Mouse (Mus musculus): ENCODE results near the gene Brcc3. TPM values are rescaled to one million over a fixed set of nuclear protein-coding genes. Genes with fewer than 3 reads are reported as not detected.
"Not testable (repeated sequence)": the region's sequence is repeated elsewhere in the genome, so short reads cannot be mapped to it uniquely, and the experiment has no call there.

The Brcc3 gene
- total RNA-seq (2018; cell fraction: chromatin; rRNA removed) = 100 to 1,000 TPM in 4 of 26 experiments, 10 to 100 TPM in 22; 14.6 to 118 (median 60.3) TPM
- 10 to 100 TPM; 12.2 to 35.7 (median 20.9) TPM for total RNA-seq (2018; cell fraction: cytosol; rRNA removed)
- 10 to 100 TPM; 10.3 to 78.0 (median 32.3) TPM for total RNA-seq (2018; cell fraction: nucleus; rRNA removed)
- 19.2 to 51.9 TPM (median 20.4 TPM) in 3 replicates for polyA plus RNA-seq (2018)

GRCm38 (mm10) chrX:75415936-75416785, at the start of gene Brcc3, which contains the start of the genes Cmc4 and Mtcp1:
TSS of gene Brcc3 (plus strand) at chrX:75416628.
TSS of gene Cmc4 (minus strand) at chrX:75416584.
TSS of gene Mtcp1 (minus strand) at chrX:75416588.
- WGBS (ENCODE audit: missing documents) = 21% methylated on average over 46 of the region's 52 CpGs
- Histone ChIP-seq H3K36me3 (ENCODE audit: inconsistent target) (no peaks in the 10 kb centered on the region), H3K27ac (peak within 1 kb of the TSS; percentile 61), H3K79me2 (ENCODE audit: inconsistent target) (peaks cover 51% of the 10 kb centered on the region), H3K4me3 (ENCODE audit: inconsistent target) (peak within 1 kb of the TSS; percentile 65)

DNA sequence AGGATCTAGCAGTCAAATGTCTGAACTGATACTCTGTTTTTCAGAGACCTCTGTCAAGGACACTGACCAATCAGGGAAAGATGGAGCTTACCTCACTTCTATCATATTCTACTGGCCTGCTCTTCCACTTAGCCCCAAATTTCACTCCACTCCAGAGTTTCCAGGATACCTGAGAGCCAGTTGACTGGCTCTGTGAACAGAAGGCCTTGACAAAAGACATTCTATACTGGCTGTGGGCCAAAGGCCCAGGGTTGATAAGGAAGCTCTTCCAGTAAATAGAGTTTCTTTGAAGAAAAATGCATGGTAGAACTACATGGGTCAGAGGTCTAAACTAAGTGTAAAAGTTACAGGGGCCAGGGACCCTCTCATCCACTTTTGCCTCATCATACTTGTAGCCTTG, 46.2 kb upstream of the Brcc3 start:
- no peaks in the 10 kb centered on the region for H3K36me3 ChIP-seq (ENCODE audit: inconsistent target)
- H3K27ac ChIP-seq = no peak overlapping the region
- no peak overlapping the region for H3K4me3 ChIP-seq (ENCODE audit: inconsistent target)

DNA sequence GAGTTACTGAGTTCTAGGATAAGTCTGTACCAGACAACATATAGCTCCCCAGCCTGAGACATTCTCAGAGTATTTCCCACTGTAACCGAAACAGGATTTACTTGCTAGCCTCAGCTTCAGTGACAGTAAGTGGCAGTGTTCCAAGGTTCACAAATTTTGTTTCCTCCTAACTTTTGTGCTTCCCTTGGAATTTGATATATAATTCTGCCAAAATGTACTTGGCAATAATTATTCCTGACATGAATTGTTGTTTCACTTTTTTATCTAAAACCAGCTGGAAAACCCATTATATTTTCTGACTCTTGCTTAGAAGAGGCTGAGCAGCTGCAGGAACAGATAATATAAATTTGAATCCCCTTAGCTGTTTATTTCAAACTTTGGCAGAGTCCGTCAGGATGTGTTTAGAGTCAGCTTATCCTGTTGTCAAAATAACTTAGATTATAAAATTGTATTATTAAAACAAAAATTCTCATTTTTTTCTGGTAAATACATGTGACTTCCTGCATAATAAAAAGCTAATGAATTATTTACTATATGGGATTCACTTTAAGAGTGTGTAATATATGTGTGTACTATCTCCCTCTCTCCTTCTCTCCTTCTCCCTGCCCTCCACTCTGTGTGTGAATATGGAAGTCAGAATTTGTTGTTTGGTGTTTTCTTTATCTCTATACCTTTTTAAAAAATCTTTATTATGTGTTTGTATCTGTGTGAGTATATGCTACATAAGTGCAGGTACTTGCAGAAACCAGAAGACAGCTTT, 43.6 kb upstream of the Brcc3 start:
- Histone ChIP-seq H3K36me3 (ENCODE audit: inconsistent target) (no peaks in the 10 kb centered on the region), H3K27ac (no peak overlapping the region), H3K79me2 (ENCODE audit: inconsistent target) (no peaks in the 10 kb centered on the region), H3K4me3 (ENCODE audit: inconsistent target) (no peak overlapping the region)
- 78% methylated on average over 2 of the region's 2 CpGs for WGBS (ENCODE audit: missing documents)

More for the DNA sequence above, 46.2 kb upstream of the Brcc3 start:
- H3K79me2 ChIP-seq (ENCODE audit: inconsistent target) = no peaks in the 10 kb centered on the region

- H3K27ac ChIP-seq = no peak overlapping the region
- H3K79me2 ChIP-seq (ENCODE audit: inconsistent target) = no peaks in the 10 kb centered on the region
- no peaks in the 10 kb centered on the region for H3K36me3 ChIP-seq (ENCODE audit: inconsistent target)
- no peak overlapping the region for H3K4me3 ChIP-seq (ENCODE audit: inconsistent target)
Measured at GRCm38 (mm10) chrX:75376815-75377214, 39.6 kb upstream of the Brcc3 start.

DNA sequence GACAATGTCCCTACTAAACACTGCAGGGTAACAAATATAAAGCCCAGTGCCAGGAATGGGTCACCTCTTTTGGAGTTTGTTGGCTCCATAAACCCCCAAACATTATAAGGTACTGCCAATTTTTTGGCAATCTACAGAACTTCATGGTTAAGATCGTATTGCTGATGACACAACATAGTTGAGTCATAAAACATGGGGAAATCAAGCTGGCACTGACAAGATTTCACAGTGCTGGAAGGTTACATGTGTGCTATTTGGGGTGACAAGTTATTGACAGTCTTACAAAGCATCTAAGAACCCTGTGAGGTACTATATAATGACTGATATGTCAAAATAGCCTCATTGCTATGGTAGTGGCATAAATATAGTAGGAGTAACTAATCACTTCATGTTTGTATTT, 35.3 kb upstream of the Brcc3 start:
- H3K4me3 ChIP-seq (ENCODE audit: inconsistent target) = no peak overlapping the region
- H3K36me3 ChIP-seq (ENCODE audit: inconsistent target) = no peaks in the 10 kb centered on the region
- WGBS (ENCODE audit: missing documents) = 67% methylated on average over 1 of the region's 1 CpGs
- H3K27ac ChIP-seq = no peak overlapping the region
- peaks cover 32% of the 10 kb centered on the region; the same call in 1 of the 2 replicates for H3K79me2 ChIP-seq (ENCODE audit: inconsistent target)

DNA sequence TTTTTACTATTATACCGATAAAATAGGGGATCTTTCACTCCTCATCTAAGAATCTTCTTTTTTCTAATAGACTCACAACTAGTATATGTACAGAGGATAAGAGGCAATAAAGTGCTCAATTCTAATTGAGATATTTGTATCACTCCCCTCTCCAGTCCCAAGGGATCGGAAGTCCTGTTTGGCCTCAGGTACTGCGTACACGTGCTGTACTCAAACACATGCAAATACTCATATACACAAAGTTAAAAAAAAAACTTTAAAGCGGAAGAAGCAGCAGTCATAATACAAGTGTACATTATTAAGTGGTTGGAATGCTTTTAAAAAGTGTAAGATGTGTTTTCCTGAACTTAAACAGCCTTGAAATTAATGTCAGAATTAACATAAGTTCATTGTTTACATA, 34.7 kb upstream of the Brcc3 start:
- Histone ChIP-seq H3K79me2 (ENCODE audit: inconsistent target) (peaks cover 32% of the 10 kb centered on the region; the same call in 1 of the 2 replicates), H3K27ac (peak overlapping the region; percentile 82), H3K36me3 (ENCODE audit: inconsistent target) (no peaks in the 10 kb centered on the region), H3K4me3 (ENCODE audit: inconsistent target) (peak overlapping the region; percentile 63; the same call in 1 of the 2 replicates)
- WGBS (ENCODE audit: missing documents) = 75% methylated on average over 4 of the region's 5 CpGs

GRCm38 (mm10) chrX:75382195-75382771, 34.1 kb upstream of the Brcc3 start, which contains the start of the genes Fundc2 and F8:
TSS of gene Fundc2 (plus strand) at chrX:75382399.
TSS of gene F8 (minus strand) at chrX:75382615.
- WGBS (ENCODE audit: missing documents) = 19% methylated on average over 20 of the region's 25 CpGs

GRCm38 (mm10) chrX:75399471-75399870, 17.0 kb upstream of the Brcc3 start:
- Histone ChIP-seq H3K79me2 (ENCODE audit: inconsistent target) (no peaks in the 10 kb centered on the region), H3K4me3 (ENCODE audit: inconsistent target) (no peak overlapping the region), H3K36me3 (ENCODE audit: inconsistent target) (no peaks in the 10 kb centered on the region), H3K27ac (0 out of 2 replicates have a peak overlapping the region, but pooled peaks have one; percentile 4)
- WGBS (ENCODE audit: missing documents) = 80% methylated on average over 1 of the region's 1 CpGs

More at GRCm38 (mm10) chrX:75382195-75382771, 34.1 kb upstream of the Brcc3 start, which contains the start of the genes Fundc2 and F8:
- peaks cover 32% of the 10 kb centered on the region; the same call in 1 of the 2 replicates for H3K79me2 ChIP-seq (ENCODE audit: inconsistent target)
- no peaks in the 10 kb centered on the region for H3K36me3 ChIP-seq (ENCODE audit: inconsistent target)
- H3K4me3 ChIP-seq (ENCODE audit: inconsistent target) = peak within 1 kb of the TSS; percentile 63
- peak within 1 kb of the TSS; percentile 82 for H3K27ac ChIP-seq

GRCm38 (mm10) chrX:75402668-75403067, 13.8 kb upstream of the Brcc3 start:
- peak overlapping the region; percentile 52 for H3K27ac ChIP-seq
- H3K36me3 ChIP-seq (ENCODE audit: inconsistent target) = no peaks in the 10 kb centered on the region
- no peaks in the 10 kb centered on the region for H3K79me2 ChIP-seq (ENCODE audit: inconsistent target)
- 35% methylated on average over 2 of the region's 2 CpGs for WGBS (ENCODE audit: missing documents)
- no peak overlapping the region for H3K4me3 ChIP-seq (ENCODE audit: inconsistent target)

DNA sequence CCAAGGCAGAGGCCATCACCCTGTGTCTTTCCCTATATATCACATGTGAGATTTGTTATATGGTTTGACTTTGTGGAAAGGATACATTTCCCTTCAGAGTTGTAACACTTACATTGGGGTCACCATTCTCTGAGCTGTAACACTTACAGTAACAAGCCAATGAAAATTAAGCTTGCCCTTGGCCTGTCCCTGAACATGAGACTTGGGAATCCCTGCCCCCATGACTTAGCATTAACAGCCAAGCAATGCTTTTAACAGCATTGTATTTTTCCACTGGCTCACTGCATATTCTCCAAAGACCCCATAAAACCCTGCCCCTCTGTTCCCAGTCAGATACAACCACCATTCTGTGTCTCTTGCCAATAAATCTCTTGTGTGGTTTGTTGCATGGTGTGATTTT, 13.1 kb upstream of the Brcc3 start:
- Histone ChIP-seq H3K79me2 (ENCODE audit: inconsistent target) (no peaks in the 10 kb centered on the region), H3K36me3 (ENCODE audit: inconsistent target) (no peaks in the 10 kb centered on the region), H3K4me3 (ENCODE audit: inconsistent target) (no peak overlapping the region), H3K27ac (peak overlapping the region; percentile 52)

DNA sequence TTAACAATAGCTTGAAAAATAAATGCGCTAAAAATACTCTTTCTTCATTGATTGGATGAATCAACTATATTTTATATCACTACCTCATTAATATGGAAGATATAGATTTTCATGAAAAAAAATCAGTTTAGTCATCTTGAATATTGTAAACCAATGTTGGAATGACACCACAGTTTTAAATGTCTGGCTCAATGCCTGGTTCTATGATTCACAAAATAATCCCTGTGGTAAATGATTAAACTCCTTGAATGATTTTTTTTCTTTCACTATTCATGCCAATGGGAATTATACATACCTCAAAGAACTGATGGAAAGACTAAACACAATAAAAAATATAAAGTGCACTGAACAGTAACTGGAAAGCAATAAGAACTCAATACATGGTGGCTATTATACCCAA, 6.7 kb upstream of the Brcc3 start:
- no peak overlapping the region for H3K4me3 ChIP-seq (ENCODE audit: inconsistent target)
- WGBS (ENCODE audit: missing documents) = 100% methylated on average over 1 of the region's 1 CpGs
- H3K27ac ChIP-seq = no peak overlapping the region
- H3K36me3 ChIP-seq (ENCODE audit: inconsistent target) = no peaks in the 10 kb centered on the region
- peaks cover 15% of the 10 kb centered on the region for H3K79me2 ChIP-seq (ENCODE audit: inconsistent target)

- no peaks in the 10 kb centered on the region for H3K36me3 ChIP-seq (ENCODE audit: inconsistent target)
- H3K79me2 ChIP-seq (ENCODE audit: inconsistent target) = no peaks in the 10 kb centered on the region
- no peak overlapping the region for H3K27ac ChIP-seq
- no peak overlapping the region for H3K4me3 ChIP-seq (ENCODE audit: inconsistent target)
- 64% methylated on average over 1 of the region's 1 CpGs for WGBS (ENCODE audit: missing documents)
Measured at GRCm38 (mm10) chrX:75454597-75454996, 38.2 kb downstream of the Brcc3 start.

DNA sequence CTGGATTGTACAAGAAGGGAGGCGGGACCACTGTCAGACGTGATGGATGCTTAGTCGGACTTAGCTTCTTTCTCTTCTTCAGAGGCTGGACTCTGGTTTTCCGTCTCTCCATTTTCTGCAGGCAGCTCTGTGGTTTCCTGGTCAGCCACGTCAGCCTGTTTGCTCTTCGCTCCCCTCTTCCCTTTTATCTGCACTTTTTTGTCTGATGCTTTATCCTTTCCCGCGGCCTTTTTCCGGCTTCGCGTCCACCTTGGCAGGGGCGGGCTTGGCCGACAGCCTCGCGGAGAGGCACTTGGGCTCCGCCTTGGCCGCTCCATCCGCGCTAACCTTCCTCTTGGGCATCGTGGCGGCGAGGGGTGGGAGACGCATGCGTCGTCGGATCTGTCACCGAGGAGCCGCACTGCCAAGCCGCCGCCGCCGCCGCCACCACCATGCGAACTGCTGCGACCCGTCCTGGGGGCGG, 58.8 kb downstream of the Brcc3 start:
- WGBS (ENCODE audit: missing documents) = 27% methylated on average over 21 of the region's 37 CpGs
- H3K79me2 ChIP-seq (ENCODE audit: inconsistent target); H3K4me3 ChIP-seq (ENCODE audit: inconsistent target); H3K27ac ChIP-seq; H3K36me3 ChIP-seq (ENCODE audit: inconsistent target): not testable (repeated sequence)

GRCm38 (mm10) chrX:75489886-75490285, 73.5 kb downstream of the Brcc3 start:
- Histone ChIP-seq H3K4me3 (ENCODE audit: inconsistent target) (no peak overlapping the region), H3K79me2 (ENCODE audit: inconsistent target) (no peaks in the 10 kb centered on the region)
- WGBS (ENCODE audit: missing documents) = 100% methylated on average over 1 of the region's 1 CpGs

More at GRCm38 (mm10) chrX:75489886-75490285, 73.5 kb downstream of the Brcc3 start:
- no peak overlapping the region for H3K27ac ChIP-seq
- H3K36me3 ChIP-seq (ENCODE audit: inconsistent target) = no peaks in the 10 kb centered on the region
